Mouse (Mus musculus) hindbrain, embryonic 14.5 days (tissue): ENCODE data around the gene Ociad1. TPM values are rescaled to one million over a fixed set of nuclear protein-coding genes. Genes with fewer than 3 reads are reported as not detected.

Experiments used
- ATAC-seq: fragments of 200-750 bp; cut with Nextera tagmentation; 2 replicates; pipeline ENCODE4 v1.8.0; 2017; ENCODE audit warnings: moderate number of reproducible peaks, mild to moderate bottlenecking, moderate TSS enrichment, moderate library complexity; ENCODE audit not compliant: low FRiP score
- DNase-seq: peaks from one replicate; pipeline ENCODE4 v3.0.0-alpha.2; 2015; ENCODE audit warnings: low spot score
- H3K27ac ChIP-seq: fragments of 300-500 bp; sonication (generic); 2 replicates; pipeline ENCODE4 v1.5.1; 2014; ENCODE audit warnings: mild to moderate bottlenecking, moderate library complexity
- H3K27me3 ChIP-seq: fragments of 300-500 bp; sonication (generic); 2 replicates; pipeline ENCODE4 v1.6.1; 2014; ENCODE audit warnings: mild to moderate bottlenecking, low read length, mixed read lengths; ENCODE audit not compliant: control insufficient read depth, insufficient read depth
- H3K36me3 ChIP-seq: fragments of 300-500 bp; sonication (generic); replicated peaks from 2 replicates; pipeline ENCODE4 v1.6.1; 2014; ENCODE audit not compliant: control insufficient read depth, insufficient read depth
- H3K4me1 ChIP-seq: fragments of 300-500 bp; sonication (generic); replicated peaks from 2 replicates; pipeline ENCODE4 v1.6.1; 2014; ENCODE audit warnings: antibody characterized with exemption, low read length, mixed read lengths; ENCODE audit not compliant: control insufficient read depth, insufficient read depth
- H3K4me2 ChIP-seq: fragments of 300-500 bp; sonication (generic); replicated peaks from 2 replicates; pipeline ENCODE4 v1.6.1; 2014; ENCODE audit warnings: mild to moderate bottlenecking, moderate library complexity
- H3K4me3 ChIP-seq: fragments of 300-500 bp; sonication (generic); replicated peaks from 2 replicates; pipeline ENCODE4 v1.5.1; 2014; ENCODE audit warnings: mild to moderate bottlenecking, low read length
- H3K9ac ChIP-seq: fragments of 300-500 bp; sonication (generic); 2 replicates; pipeline ENCODE4 v1.6.1; 2014
- H3K9me3 ChIP-seq: fragments of 300-500 bp; sonication (generic); 2 replicates; pipeline ENCODE4 v1.6.1; 2016; ENCODE audit warnings: low read length; ENCODE audit not compliant: control insufficient read depth
- WGBS: fragments of 180-500 bp; shearing (Covaris S2); extraction: QIAGEN DNeasy Blood & Tissue Kit; methylation state at CpG from one replicate; pipeline ENCODE4 v1.1.7; 2014; 5-methylcytosine and 5-hydroxymethylcytosine counted together
- polyA plus RNA-seq: library from polyadenylated mRNA; unstranded; fragments of >200 nt; fragmentation: Nextera tagmentation; extraction: Ambion mirVana; gene quantifications from 2 replicates; pipeline ENCODE4 v1.2.1, GENCODE M21; 2014

Ociad1 gene
- polyA plus RNA-seq, 1 experiment from 2014 or later: 226 TPM

DNA sequence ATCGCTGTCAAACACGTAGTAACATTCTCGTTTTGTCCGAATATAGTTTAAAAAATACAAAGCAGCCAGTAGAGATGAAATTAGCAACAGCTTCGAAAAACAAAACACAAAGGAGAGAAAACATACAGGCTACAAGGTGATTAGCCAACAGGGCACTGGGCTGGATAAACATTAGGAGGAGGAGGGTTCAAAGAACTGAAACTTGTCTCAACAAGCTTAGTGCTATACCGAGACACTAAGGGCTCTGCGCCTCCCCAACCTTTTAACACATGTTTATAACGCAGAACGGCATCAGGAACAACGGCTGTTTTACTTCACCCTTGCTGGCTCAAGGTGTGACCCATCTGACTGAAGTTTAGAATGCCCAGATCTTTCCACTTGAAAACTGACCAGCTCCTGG lies 13.4 kb upstream of the Ociad1 start:
- no peaks in the 10 kb centered on the region for H3K36me3 ChIP-seq
- ATAC-seq (no peak), DNase-seq (no peak)
- no peaks in the 10 kb centered on the region for H3K4me1 ChIP-seq
- WGBS: 83% methylated on average over 10 of the region's 10 CpGs
- H3K27me3 ChIP-seq: no peaks in the 10 kb centered on the region
- no peak overlapping the region for H3K4me3 ChIP-seq
- no peak overlapping the region for H3K9ac ChIP-seq
- no peaks in the 10 kb centered on the region for H3K9me3 ChIP-seq
- no peak overlapping the region for H3K4me2 ChIP-seq
- no peak overlapping the region for H3K27ac ChIP-seq

DNA sequence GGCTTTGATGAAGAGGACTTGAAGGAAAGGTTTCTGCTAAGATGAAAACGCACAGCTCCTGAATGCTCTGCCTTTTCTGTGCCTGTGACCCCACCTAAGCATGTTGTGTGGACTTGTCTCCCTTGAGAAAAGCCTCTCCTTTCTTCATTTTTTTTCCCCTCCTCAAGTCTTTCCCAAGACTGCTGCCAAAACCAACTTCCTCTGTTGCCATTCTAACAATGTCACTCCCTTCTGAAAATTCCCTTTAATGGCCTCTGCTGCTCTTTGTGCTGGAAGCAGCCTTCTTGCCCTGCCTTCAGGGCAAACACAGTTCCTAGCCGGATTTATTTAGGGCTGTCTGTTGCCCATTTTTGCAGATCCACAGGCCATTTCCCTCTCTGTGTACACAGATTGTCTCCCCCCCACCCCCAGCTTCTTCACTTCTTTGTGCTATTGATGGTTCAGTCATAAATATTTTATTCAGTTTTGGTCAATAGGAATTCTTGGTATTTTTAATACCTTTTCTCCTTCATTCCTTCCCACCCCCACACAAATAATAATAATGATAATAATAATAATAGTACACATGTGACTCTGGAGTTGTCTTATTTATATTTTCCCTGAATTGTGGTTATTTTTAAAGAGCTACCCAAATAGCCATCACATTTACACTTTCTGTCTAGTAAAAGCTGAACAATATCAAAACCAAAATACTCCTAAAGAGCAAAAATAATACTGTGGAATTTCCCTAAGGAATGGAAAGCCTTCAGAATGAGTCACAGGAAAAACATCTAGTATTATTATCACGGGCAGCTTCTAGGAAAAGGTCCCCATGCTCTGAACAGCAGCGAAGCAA lies 12.6 kb upstream of the Ociad1 start:
- Histone ChIP-seq H3K9me3 (no peaks in the 10 kb centered on the region), H3K4me2 (no peak overlapping the region), H3K27ac (no peak overlapping the region), H3K27me3 (no peaks in the 10 kb centered on the region), H3K36me3 (no peaks in the 10 kb centered on the region), H3K4me3 (no peak overlapping the region), H3K4me1 (no peaks in the 10 kb centered on the region), H3K9ac (no peak overlapping the region)
- DNase-seq (no peak), ATAC-seq (no peak)
- WGBS: 53% methylated on average over 4 of the region's 4 CpGs

DNA sequence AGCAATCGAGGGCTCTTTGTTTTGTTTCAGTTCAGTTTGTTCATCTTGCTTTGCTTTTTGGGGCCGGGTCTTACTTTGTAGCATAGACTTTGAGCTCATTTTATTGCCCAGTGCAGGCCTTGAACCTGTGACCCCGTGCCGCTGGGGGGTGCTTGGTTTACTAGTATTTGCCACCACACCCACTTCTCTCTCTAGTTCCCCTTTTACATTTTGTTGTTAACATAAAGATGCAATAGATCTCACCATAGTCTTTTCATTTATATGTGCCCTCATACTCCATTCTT lies 12.1 kb upstream of the Ociad1 start:
- DNase-seq (no peak), ATAC-seq (no peak)
- Histone ChIP-seq H3K9me3 (no peaks in the 10 kb centered on the region), H3K4me2 (no peak overlapping the region), H3K36me3 (no peaks in the 10 kb centered on the region), H3K4me3 (no peak overlapping the region), H3K9ac (no peak overlapping the region), H3K4me1 (no peaks in the 10 kb centered on the region), H3K27ac (no peak overlapping the region), H3K27me3 (no peaks in the 10 kb centered on the region)
- WGBS: 81% methylated on average over 4 of the region's 4 CpGs

DNA sequence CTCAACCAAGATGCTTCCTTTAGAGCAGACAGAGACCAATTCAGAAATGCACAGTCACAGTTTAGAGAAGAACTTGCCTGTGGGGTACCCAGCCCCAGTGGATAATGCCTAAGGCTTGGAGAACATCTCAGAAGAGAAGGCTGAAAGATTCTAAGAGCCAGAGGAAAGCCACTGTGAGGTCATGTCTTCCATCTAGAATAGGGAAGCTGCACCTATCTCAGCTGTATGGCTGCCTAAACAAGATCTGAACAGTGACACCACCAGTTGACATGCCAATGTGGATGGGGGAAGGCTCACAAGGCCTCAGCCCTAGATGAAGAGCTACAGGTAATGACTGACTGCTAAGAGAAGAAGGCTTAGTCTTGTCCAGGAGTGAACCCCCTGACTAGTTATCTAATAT lies 8.5 kb upstream of the Ociad1 start:
- Histone ChIP-seq H3K4me1 (no peaks in the 10 kb centered on the region), H3K4me2 (no peak overlapping the region), H3K36me3 (no peaks in the 10 kb centered on the region), H3K4me3 (no peak overlapping the region), H3K27me3 (no peaks in the 10 kb centered on the region), H3K27ac (no peak overlapping the region), H3K9ac (no peak overlapping the region), H3K9me3 (no peaks in the 10 kb centered on the region)
- DNase-seq (no peak), ATAC-seq (no peak)

DNA sequence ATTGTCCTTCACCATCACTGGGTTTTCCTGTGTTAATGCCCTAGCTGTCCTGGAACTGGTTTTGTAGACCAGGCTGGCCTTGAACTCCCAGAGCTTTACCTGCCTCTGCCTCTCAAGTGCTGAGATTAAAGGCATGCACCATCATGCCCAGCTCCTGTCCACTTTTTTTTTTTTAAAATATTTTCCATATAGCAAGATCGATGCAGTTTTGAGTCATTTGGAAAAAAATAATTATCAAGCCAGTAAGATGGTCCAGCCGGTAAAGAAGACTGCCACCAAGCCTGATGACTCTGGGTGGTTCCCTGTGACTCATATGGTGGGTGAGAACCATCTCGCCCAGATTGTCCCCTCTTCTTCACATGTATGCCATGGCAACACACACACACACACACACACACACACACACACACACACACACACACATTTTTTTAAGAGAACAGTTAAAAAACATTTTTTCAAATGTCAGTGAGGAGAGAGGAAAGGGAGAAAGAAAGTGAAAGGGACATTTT lies 7.1 kb upstream of the Ociad1 start:
- ATAC-seq (no peak), DNase-seq (no peak)
- Histone ChIP-seq H3K36me3 (no peaks in the 10 kb centered on the region), H3K4me1 (no peaks in the 10 kb centered on the region), H3K4me2 (no peak overlapping the region), H3K9ac (no peak overlapping the region), H3K27ac (no peak overlapping the region), H3K4me3 (no peak overlapping the region), H3K27me3 (no peaks in the 10 kb centered on the region), H3K9me3 (no peaks in the 10 kb centered on the region)
- 88% methylated on average over 3 of the region's 3 CpGs for WGBS

DNA sequence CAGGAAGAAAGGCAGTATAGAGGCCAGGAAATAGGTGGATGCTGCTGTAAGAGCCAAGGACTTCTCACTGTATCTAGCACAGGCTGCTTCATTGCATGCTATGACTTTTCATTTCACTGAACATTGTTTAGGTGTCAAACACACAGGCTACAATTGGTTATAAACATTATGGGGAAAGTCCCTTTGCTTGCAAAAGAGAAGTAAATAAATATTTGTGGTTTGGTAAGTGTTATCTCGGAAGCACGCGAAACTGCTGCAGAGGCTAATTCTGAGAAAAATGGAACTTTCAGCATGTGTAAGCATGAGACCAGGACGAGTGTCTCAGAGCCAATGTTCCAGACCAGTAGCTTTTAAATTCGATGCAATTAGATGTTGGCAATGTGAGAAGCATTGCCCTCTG lies 6.0 kb upstream of the Ociad1 start:
- no peak overlapping the region for H3K9ac ChIP-seq

DNA sequence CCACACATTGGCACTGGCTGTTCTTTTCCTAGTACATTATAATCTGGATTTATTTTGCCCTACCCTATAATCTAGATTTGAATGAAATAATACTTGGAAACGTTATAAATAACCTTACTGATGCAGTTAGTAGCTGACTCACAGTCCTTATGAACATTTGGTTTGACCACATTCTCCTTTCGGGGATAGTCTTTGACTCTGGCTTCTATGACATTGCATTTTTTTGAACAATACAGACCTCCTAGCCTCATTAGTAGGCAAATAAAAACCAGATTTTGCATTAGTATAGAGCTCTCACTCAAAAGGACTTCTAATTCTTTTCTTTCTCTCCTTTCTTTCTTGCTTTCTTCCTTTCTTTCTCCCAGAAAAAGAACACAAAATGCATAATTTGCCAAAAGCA lies 2.7 kb upstream of the Ociad1 start:
- DNase-seq: no peak
- no peak overlapping the region for H3K27ac ChIP-seq
- ATAC-seq: no peak
- no peak overlapping the region for H3K4me3 ChIP-seq
- peaks cover 10% of the 10 kb centered on the region for H3K4me1 ChIP-seq
- H3K4me2 ChIP-seq: no peak overlapping the region
- no peaks in the 10 kb centered on the region for H3K27me3 ChIP-seq
- H3K9ac ChIP-seq: no peak overlapping the region
- no peaks in the 10 kb centered on the region for H3K9me3 ChIP-seq
- peaks cover 2% of the 10 kb centered on the region for H3K36me3 ChIP-seq
- 62% methylated on average over 2 of the region's 2 CpGs for WGBS

More for the DNA sequence above, 6.0 kb upstream of the Ociad1 start:
- Histone ChIP-seq H3K9me3 (no peaks in the 10 kb centered on the region), H3K4me2 (no peak overlapping the region), H3K27ac (no peak overlapping the region), H3K27me3 (no peaks in the 10 kb centered on the region), H3K36me3 (no peaks in the 10 kb centered on the region), H3K4me1 (no peaks in the 10 kb centered on the region), H3K4me3 (no peak overlapping the region)
- ATAC-seq: no peak
- no peak for DNase-seq
- WGBS: 86% methylated on average over 5 of the region's 5 CpGs

DNA sequence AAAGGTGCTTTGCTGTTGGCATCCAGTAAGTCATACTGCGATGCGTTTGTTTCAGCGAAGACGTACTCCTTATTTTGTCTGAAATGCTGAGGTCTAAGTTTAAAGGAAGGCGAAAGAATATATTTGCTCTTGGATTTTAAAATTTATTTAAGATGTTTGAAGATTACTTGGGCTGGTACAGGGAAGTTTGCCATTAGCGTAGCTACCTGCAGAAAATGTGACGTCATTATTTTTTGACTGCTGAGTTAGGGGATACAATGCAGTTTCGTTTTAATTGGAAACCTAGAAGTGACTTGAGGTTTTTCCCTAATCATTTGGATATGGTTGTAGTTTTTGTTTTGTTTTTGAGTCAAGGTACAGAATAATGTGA lies 859 bp downstream of the Ociad1 start:
- ATAC-seq (no peak), DNase-seq (no peak)
- Histone ChIP-seq H3K4me3 (peak overlapping the region; percentile 85), H3K27ac (peak overlapping the region; percentile 91), H3K9me3 (no peaks in the 10 kb centered on the region), H3K4me1 (peaks cover 14% of the 10 kb centered on the region), H3K27me3 (no peaks in the 10 kb centered on the region), H3K36me3 (peaks cover 29% of the 10 kb centered on the region), H3K4me2 (peak overlapping the region; percentile 71), H3K9ac (peak overlapping the region; percentile 94)
- 17% methylated on average over 8 of the region's 8 CpGs for WGBS

DNA sequence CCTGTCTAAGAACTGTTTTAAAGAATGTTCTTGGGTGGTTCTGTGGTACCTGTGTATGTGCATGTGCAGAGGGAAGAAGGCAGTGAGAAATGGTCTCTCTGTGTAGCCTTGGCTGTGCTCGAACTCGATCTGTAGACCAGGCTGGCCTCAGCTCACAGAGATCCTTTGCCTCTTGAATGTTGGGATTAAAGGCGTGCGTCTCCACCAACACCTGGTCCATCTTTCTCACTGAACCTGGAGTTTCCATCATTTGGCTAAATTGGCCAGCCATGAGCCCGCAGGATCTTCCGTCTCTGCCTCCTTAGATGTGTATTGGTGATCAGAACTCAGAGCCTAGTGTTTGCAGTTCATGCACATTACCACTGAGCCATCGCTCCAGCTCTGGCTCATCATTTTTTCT lies 2.4 kb downstream of the Ociad1 start:
- DNase-seq (no peak), ATAC-seq (no peak)
- Histone ChIP-seq H3K4me3 (no peak overlapping the region), H3K9ac (no peak overlapping the region), H3K4me2 (no peak overlapping the region), H3K27me3 (no peaks in the 10 kb centered on the region), H3K36me3 (peaks cover 39% of the 10 kb centered on the region), H3K27ac (no peak overlapping the region), H3K4me1 (peaks cover 14% of the 10 kb centered on the region), H3K9me3 (no peaks in the 10 kb centered on the region)
- WGBS: 99% methylated on average over 7 of the region's 7 CpGs

DNA sequence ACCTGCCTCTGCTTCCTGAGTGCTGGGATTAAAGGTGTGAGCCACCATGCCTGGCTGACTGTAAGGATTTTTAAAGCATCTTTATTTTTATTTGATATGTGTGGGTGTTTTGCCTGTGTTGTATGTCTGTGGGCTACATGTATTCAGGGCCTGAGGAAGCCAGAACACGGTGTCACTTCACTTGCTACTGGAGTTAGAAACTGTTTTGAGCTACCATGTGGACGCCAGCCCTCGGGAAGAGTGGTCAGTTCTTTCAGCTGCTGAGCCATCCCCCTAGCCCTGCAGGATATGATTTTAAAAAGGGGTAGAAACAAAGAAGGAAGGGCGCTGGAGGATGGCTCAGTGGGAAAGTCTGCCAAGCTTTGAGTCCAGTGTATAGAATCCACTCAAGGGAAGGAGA lies 3.3 kb downstream of the Ociad1 start:
- H3K27ac ChIP-seq: no peak overlapping the region
- no peak overlapping the region for H3K9ac ChIP-seq
- WGBS: 90% methylated on average over 4 of the region's 4 CpGs
- peaks cover 47% of the 10 kb centered on the region for H3K36me3 ChIP-seq
- no peak overlapping the region for H3K4me3 ChIP-seq
- no peak for ATAC-seq
- H3K9me3 ChIP-seq: no peaks in the 10 kb centered on the region
- H3K4me1 ChIP-seq: peaks cover 14% of the 10 kb centered on the region
- no peaks in the 10 kb centered on the region for H3K27me3 ChIP-seq
- no peak for DNase-seq
- no peak overlapping the region for H3K4me2 ChIP-seq
